Mouse (Mus musculus): ENCODE data around the gene Fbxl15. TPM values are rescaled to one million over a fixed set of nuclear protein-coding genes. Genes with fewer than 3 reads are reported as not detected.

The Fbxl15 gene
- polyA plus RNA-seq, 1 experiment from 2014 or later, result 13.0 TPM

DNA sequence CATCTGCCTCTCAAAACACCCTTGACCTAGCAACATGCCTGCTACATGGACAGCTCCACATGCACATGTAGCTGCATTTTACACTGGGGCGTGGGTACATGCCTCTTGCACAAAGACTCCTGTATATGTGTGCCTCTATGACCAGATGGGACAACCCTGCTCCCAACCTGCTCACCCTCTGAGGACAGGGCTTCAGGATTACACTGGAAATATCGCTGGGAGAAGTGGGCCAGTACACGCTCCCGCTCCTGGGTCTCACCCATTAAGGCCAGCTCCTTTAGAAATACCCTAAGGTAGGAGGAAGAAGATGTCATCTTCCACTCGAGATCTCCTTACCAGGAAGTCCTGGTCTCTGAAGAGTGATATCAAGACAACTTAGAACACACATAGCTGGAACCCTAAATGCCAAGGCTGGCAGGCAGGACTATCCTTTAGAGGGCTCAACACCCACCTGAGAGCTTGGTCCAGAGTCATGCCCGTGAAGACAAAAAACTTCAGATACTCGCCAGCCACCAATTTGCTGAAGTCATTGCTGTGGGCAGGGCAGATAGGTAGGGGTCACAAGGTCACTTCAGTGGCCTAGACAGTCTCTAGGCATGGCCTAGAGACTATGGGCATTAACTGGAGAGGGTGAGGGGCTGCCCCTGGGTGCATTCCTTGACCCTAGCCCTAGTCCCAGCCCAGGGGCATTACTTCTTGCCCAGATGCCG lies 7.8 kb upstream of the Fbxl15 start:
- DNase-seq (ENCODE audit: low spot score), result no peak
- 86% methylated on average over 8 of the region's 8 CpGs for WGBS

DNA sequence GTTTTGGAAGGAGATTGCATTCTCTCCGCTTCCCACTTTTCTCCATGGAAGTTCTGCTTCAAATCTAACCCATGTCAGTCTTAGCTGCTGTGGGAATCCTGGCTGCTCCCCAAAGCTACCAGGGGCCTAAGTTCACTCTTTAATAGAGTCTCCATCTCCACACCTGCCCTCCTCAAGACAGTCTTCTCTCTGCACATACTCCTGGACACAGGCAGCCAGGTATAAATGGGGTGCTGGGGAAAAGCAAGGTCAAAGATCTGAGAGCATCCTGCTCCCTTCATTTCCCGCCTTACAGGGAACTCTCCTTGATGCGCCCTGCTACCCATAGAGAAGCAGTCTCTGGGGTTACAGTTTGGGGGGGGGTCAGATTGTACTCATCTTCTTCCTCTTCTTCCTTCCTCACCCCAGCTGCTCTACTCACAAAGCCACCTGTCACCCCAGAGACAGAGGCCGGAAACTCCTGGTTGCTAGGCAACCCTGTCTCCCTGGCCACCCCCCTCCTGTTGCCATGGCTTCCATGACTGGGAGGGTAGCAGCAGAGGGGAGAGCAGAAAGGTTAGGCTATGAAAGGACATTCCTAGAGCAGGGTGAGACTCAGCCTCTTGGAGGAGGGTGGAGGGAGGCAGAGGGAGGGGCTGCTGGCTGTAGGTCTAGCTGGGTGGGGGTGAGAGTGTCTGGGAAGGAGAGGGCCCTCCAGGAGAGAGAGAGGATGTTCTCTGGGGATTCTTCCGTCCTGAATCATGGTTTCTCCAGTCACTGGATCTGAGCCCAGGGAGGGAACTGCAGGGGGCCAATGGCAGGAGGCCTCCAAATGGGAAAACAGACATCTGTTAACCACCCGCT lies 6.7 kb upstream of the Fbxl15 start:
- Histone ChIP-seq H3K36me3 (no peaks in the 10 kb centered on the region), H3K27me3 (ENCODE audit: low read depth, poor library complexity, severe bottlenecking) (peaks cover 100% of the 10 kb centered on the region), H3K4me1 (peaks cover 34% of the 10 kb centered on the region), H3K4me3 (peak overlapping the region; percentile 17; the same call in 1 of the 2 replicates), H3K27ac (no peak overlapping the region), H3K9me3 (replicated peaks) (no peaks in the 10 kb centered on the region)
- DNase-seq (ENCODE audit: low spot score), result no peak
- WGBS, result 29% methylated on average over 6 of the region's 6 CpGs

More for the DNA sequence above, 7.8 kb upstream of the Fbxl15 start:
- H3K9me3 ChIP-seq (replicated peaks), result no peaks in the 10 kb centered on the region
- H3K4me3 ChIP-seq, result no peak overlapping the region
- no peak overlapping the region for H3K27ac ChIP-seq
- no peaks in the 10 kb centered on the region for H3K36me3 ChIP-seq
- peaks cover 100% of the 10 kb centered on the region for H3K27me3 ChIP-seq (ENCODE audit: low read depth, poor library complexity, severe bottlenecking)
- H3K4me1 ChIP-seq, result peaks cover 37% of the 10 kb centered on the region

DNA sequence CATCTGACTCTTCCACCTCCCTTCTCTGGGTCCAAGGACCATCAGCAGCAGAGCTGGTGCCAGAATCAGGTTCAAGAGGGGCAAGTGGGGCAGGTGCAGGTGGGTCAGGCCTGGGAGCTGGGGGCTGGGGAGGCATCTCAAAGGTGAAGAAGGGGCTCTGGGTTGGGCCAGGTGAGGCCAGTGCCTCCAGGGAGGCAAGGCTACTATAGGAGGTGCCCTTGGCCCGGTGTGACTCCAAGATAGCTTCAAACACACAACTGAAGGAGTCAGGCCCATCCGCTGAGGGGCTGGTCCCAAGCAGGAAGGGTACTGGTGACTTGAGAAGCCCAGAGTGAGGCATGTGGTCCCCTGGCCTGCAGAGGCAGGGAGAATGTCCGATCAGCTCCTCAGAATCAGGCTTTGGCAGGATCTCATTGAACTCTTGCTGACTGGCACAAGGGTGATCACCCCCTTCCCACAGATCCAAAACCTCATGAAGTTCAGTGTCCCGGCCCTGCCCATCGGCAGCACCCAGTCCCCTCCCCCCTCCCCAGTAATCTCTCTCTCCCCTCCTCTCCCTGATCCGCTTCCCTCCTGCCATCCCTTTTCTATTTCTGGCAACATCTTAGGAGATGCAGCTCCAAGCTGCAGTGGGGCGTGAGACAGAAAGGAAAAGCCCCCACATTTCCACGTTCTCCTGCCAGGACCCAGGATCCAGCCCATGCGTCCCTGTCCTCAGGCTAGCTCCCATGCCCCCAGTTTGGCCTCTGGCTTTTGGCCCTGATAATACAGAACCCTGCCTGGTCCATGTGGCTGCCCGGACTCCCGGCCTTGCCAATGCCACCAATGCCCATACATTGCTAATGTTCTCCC lies 5.6 kb upstream of the Fbxl15 start:
- Histone ChIP-seq H3K27me3 (ENCODE audit: low read depth, poor library complexity, severe bottlenecking) (peaks cover 100% of the 10 kb centered on the region), H3K27ac (no peak overlapping the region), H3K4me1 (peaks cover 41% of the 10 kb centered on the region), H3K36me3 (no peaks in the 10 kb centered on the region), H3K4me3 (no peak overlapping the region), H3K9me3 (replicated peaks) (no peaks in the 10 kb centered on the region)
- 63% methylated on average over 11 of the region's 11 CpGs for WGBS
- DNase-seq (ENCODE audit: low spot score), result no peak

DNA sequence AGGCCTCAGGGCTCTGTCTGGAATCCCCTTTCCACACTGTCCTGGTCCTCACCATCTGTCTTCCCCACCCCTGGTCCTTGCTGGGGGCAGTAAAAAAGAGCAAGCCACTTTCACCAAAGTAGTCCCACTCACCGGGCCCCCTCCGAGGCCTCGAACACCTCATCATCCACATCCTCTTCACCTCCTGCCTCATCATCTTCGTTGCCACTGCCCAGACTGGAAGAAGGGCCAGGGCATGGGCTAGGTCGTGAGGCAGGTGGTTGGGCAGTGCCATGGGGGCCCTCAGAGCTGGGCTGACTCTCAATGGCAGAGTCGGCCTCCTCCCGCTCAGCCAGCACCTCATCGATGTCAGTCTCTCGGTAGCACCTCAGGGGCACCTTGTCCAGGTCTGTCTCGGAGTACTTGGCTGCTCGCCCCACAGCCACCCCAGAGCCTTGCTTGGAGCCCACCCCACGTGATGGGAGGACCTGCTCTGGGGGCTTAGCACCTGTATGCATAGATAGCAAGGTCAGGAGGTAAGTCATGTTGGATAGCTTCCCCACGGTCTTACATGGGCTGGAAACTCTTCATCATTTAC lies 4.9 kb upstream of the Fbxl15 start:
- Histone ChIP-seq H3K36me3 (no peaks in the 10 kb centered on the region), H3K4me1 (peaks cover 41% of the 10 kb centered on the region), H3K4me3 (no peak overlapping the region), H3K27ac (no peak overlapping the region), H3K9me3 (replicated peaks) (no peaks in the 10 kb centered on the region), H3K27me3 (ENCODE audit: low read depth, poor library complexity, severe bottlenecking) (peaks cover 97% of the 10 kb centered on the region)
- 79% methylated on average over 13 of the region's 13 CpGs for WGBS
- no peak for DNase-seq (ENCODE audit: low spot score)

DNA sequence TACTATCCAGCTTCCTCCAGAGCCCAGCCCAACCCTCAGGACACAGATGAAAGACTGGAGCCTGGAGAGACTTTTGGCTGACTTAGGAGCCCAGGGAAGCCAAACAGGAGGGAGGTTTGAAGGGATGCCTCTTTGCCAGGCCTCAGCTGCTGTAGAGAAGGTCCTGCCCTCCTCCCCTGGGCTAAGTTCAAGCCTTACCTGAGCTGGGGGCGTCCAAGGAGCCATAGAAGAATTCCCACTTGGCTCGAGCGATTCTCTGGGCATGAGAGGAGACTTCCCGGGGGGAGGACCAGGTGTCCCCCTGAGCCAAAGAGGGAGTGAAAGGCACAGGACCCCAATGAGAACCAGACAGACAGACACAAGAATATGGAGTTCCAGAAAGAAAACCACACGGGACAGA lies 4.3 kb upstream of the Fbxl15 start:
- H3K4me3 ChIP-seq, result no peak overlapping the region
- no peak overlapping the region for H3K27ac ChIP-seq
- H3K4me1 ChIP-seq, result peaks cover 42% of the 10 kb centered on the region
- WGBS, result 68% methylated on average over 5 of the region's 5 CpGs
- no peaks in the 10 kb centered on the region for H3K36me3 ChIP-seq
- H3K27me3 ChIP-seq (ENCODE audit: low read depth, poor library complexity, severe bottlenecking), result peaks cover 91% of the 10 kb centered on the region
- H3K9me3 ChIP-seq (replicated peaks), result no peaks in the 10 kb centered on the region
- DNase-seq (ENCODE audit: low spot score), result no peak

DNA sequence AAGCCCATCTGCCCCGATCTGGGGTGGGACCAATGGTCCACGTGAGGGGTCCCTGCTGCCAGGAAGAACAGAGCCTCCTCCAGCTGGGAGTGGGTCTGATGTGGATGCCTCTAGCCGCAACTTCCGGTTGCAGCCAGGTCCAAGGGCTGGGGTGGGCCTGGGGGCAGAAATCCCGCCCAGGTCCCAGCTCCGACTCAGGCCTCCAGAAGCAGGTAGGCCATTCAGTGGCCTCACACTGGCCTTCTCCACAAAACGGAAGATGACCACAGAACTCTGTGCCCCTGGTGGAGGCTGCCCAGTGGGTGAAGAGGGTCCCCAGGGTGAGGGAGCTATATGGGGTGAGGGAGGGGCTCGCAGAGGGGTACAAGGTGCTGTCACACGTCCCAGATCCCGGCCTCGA lies 3.6 kb upstream of the Fbxl15 start:
- Histone ChIP-seq H3K4me3 (no peak overlapping the region), H3K27ac (no peak overlapping the region), H3K36me3 (no peaks in the 10 kb centered on the region), H3K9me3 (replicated peaks) (no peaks in the 10 kb centered on the region), H3K4me1 (peaks cover 42% of the 10 kb centered on the region), H3K27me3 (ENCODE audit: low read depth, poor library complexity, severe bottlenecking) (peaks cover 89% of the 10 kb centered on the region)
- no peak for DNase-seq (ENCODE audit: low spot score)
- 70% methylated on average over 11 of the region's 11 CpGs for WGBS

DNA sequence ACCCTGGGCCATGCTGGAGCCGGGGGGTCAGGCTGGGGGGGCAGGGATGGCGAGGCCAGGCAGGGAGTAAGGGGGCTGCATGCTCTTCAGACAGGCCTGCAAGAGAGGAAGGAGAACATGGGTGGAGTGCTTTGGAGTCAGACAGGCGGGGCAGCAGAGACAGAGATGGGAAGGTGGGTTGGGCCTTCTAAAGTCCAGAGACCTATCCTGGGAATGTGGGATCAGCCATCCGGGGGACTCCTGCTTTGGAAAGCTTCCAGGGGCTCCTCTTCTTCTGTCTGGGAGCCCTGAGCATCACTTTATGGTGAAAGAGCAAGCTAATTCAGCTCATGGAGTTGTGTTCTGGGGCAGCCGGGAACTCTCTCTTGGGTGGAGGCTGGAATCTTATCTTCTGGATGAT lies 3.1 kb upstream of the Fbxl15 start:
- 64% methylated on average over 5 of the region's 5 CpGs for WGBS
- H3K27me3 ChIP-seq (ENCODE audit: low read depth, poor library complexity, severe bottlenecking), result peaks cover 89% of the 10 kb centered on the region
- peaks cover 46% of the 10 kb centered on the region for H3K4me1 ChIP-seq
- no peak for DNase-seq (ENCODE audit: low spot score)
- H3K27ac ChIP-seq, result no peak overlapping the region
- no peaks in the 10 kb centered on the region for H3K9me3 ChIP-seq (replicated peaks)
- no peaks in the 10 kb centered on the region for H3K36me3 ChIP-seq
- no peak overlapping the region for H3K4me3 ChIP-seq

DNA sequence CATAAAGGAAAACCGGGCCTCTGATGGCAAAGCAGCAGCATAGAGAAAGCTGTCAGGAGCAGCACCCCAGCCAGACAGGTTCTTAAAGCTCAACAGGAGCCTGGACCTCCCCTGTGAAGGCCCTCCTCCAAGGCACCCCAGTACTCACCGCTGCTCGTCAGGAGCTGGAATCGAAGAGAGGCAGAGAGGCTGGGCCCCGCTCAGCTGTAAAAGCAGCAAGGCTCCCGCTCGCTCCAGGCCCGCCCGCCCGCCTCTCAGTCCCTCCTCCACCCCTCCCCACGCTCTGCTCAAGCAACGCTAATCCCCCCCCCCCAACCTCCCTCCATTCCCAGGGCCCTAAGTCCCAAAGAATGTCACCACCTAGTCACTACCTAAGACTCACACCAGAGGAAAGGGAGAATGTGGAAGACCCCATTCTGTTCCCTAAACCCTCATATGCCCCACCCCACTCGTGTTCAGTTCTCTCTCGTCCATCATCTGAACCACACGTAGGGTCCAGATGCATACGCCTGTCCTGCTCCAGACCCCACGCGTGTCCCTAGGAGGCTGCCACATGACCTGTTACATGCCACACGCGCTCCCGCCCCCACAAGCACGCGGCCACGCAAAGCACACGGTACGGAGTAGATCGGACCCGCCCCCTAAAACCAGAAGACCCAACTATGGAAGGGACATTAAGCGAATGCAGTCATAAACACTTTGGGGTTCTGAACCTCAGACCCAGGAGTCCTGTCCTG lies 1.8 kb upstream of the Fbxl15 start:
- Histone ChIP-seq H3K4me1 (peaks cover 48% of the 10 kb centered on the region), H3K9me3 (replicated peaks) (no peaks in the 10 kb centered on the region), H3K27ac (no peak overlapping the region), H3K4me3 (0 out of 2 replicates have a peak overlapping the region, but pooled peaks have one; percentile 69), H3K36me3 (peaks cover 11% of the 10 kb centered on the region), H3K27me3 (ENCODE audit: low read depth, poor library complexity, severe bottlenecking) (peaks cover 79% of the 10 kb centered on the region)
- DNase-seq (ENCODE audit: low spot score), result no peak
- 5% methylated on average over 29 of the region's 29 CpGs for WGBS

DNA sequence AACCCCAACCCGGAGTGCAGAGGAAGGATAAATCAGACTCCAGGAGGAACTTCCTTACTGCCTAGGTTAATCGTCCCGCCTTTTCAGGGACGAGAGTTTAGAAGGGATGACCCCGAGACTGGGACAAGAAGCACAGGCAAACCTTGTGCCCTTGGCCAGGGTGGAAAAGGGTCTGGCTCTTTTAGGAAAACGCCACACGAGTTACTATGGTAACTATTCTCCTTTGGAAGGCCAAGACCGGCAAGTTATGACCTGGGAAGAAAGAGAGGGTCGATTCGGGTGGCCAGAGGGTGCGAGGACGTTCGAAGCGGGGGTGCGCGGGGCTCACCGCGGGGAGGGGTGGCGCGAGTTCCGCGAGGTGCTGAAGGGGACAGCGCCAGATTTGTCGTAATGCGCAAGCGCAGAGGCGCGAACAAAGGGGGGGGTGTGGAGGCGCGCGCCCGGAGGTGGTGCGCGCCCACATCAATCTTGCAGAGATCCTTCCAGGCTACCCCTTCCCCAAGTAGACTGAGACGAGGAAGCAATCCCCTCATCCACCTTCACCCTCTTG lies 1.2 kb upstream of the Fbxl15 start, which contains the start of gene Psd:
TSS of gene Psd (minus strand) at position 401 of the 550 bp plus-strand sequence.
- peaks cover 17% of the 10 kb centered on the region for H3K36me3 ChIP-seq
- no peaks in the 10 kb centered on the region for H3K9me3 ChIP-seq (replicated peaks)
- peaks cover 41% of the 10 kb centered on the region for H3K4me1 ChIP-seq
- peak; percentile 69 for DNase-seq (ENCODE audit: low spot score)
- peak within 1 kb of the TSS; percentile 83 for H3K27ac ChIP-seq
- H3K4me3 ChIP-seq, result peak within 1 kb of the TSS; percentile 69
- peaks cover 73% of the 10 kb centered on the region for H3K27me3 ChIP-seq (ENCODE audit: low read depth, poor library complexity, severe bottlenecking)
- WGBS, result under 1% methylated on average over 35 of the region's 35 CpGs

DNA sequence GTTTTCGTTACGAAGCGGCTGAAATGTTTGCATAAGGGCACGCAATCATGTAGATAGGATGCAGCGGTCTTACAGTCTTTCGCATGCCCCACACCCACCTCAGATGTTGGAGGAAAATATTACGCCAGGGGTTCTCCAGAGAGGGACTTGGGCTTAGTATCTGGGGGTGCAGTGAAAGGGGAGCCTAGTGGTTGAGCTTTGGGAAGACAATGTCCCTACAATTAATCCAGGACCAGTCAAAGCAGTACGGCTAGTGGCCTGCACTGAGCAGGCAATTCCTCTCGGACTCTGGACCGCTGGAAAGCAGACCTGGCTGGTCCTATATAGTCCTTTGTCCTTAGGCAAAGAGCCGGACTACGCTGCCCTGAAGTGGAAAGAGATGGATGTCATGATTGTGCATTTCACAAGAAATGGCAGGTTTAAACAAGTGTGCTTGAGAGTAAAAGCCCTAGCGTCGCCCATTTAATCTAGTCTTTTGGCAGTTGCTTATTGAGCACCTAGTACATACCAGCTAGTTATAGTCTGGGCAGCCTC lies 386 bp upstream of the Fbxl15 start:
- peaks cover 20% of the 10 kb centered on the region for H3K36me3 ChIP-seq
- peaks cover 65% of the 10 kb centered on the region for H3K27me3 ChIP-seq (ENCODE audit: low read depth, poor library complexity, severe bottlenecking)
- peak overlapping the region; percentile 69 for H3K4me3 ChIP-seq
- H3K4me1 ChIP-seq, result peaks cover 40% of the 10 kb centered on the region
- H3K27ac ChIP-seq, result peak overlapping the region; percentile 83; the same call in 1 of the 2 replicates
- 32% methylated on average over 14 of the region's 14 CpGs for WGBS
- no peak for DNase-seq (ENCODE audit: low spot score)
- no peaks in the 10 kb centered on the region for H3K9me3 ChIP-seq (replicated peaks)

DNA sequence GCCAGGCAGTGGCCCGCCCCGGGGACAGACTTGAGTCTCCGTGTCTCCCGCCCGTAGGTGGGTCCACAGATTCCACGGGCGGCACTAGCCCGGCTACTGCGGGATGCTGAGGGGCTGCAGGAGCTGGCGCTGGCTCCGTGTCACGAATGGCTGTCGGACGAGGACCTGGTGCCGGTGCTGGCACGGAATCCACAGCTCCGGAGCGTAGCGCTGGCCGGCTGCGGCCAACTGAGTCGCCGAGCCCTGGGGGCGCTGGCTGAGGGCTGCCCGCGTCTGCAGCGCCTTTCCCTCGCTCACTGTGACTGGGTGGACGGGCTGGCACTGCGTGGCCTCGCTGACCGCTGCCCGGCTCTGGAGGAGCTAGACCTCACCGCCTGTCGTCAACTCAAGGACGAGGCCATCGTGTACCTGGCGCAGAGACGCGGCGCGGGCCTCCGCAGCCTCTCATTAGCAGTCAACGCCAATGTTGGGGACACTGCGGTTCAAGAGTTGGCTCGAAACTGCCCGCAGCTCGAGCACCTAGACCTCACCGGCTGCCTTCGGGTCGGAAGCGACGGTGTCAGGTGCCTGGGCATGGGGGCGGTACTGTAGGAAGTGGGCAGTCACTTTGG lies 1.2 kb downstream of the Fbxl15 start:
- peak overlapping the region; percentile 83 for H3K27ac ChIP-seq
- peaks cover 20% of the 10 kb centered on the region for H3K36me3 ChIP-seq
- peak overlapping the region; percentile 69 for H3K4me3 ChIP-seq
- WGBS, result 3% methylated on average over 54 of the region's 54 CpGs
- H3K27me3 ChIP-seq (ENCODE audit: low read depth, poor library complexity, severe bottlenecking), result peaks cover 50% of the 10 kb centered on the region
- H3K9me3 ChIP-seq (replicated peaks), result no peaks in the 10 kb centered on the region
- H3K4me1 ChIP-seq, result peaks cover 44% of the 10 kb centered on the region
- no peak for DNase-seq (ENCODE audit: low spot score)
